Mouse (Mus musculus): ENCODE data around the gene H2afv. TPM values are rescaled to one million over a fixed set of nuclear protein-coding genes. Genes with fewer than 3 reads are reported as not detected.
A peak's percentile ranks its signal among the peaks of the same experiment; 100 is the strongest.
"Not testable (repeated sequence)": the region's sequence is repeated elsewhere in the genome, so short reads cannot be mapped to it uniquely, and the experiment has no call there.

H2afv gene
- polyA plus RNA-seq, 1 experiment from 2014 or later, result 824 TPM

GRCm38 (mm10) chr11:6465122-6465521 is 20.9 kb upstream of the H2afv start:
- Histone ChIP-seq H3K36me3 (peaks cover 32% of the 10 kb centered on the region), H3K27ac (no peak overlapping the region), H3K27me3 (no peaks in the 10 kb centered on the region), H3K4me3 (replicated peaks) (no peak overlapping the region), H3K9me3 (no peaks in the 10 kb centered on the region), H3K9ac (replicated peaks) (no peak overlapping the region), H3K4me2 (no peak overlapping the region), H3K4me1 (replicated peaks) (peaks cover 15% of the 10 kb centered on the region)
- 35% methylated on average over 4 of the region's 4 CpGs for WGBS
- ATAC-seq (ENCODE audit: insufficient number of reproducible peaks, insufficient read depth, low FRiP score, low TSS enrichment, low read depth), result no peak

DNA sequence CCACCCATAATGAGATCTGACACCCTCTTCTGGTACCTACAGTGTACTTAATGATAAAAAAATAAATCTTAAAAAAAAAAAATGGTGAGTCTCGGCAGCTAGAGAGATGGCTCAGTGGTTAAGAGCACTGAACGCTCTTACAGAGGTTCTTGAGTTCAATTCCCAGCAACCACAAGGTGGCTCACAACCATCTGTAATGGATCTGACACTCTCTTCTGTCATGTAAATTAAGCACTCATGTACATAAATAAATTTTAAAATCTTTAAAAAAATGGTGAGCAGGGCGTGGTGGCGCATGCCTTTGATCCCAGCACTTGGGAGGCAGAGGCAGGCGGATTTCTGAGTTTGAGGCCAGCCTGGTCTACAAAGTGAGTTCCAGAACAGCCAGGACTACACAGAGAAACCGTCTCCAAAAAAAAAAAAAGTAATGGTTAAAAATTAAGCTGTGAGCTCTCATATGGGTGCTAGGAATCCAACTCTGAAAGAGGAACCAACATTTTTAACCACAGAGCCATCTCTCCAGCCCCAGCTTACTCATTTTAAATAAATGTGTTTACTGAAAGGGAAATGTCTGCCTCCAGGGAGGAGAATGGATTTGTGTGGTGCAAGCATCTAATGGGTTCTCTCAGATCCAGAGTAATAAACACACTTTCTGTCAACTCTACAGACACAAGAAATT is 19.1 kb upstream of the H2afv start:
- no peak overlapping the region for H3K4me2 ChIP-seq
- H3K27me3 ChIP-seq, result no peaks in the 10 kb centered on the region
- no peak overlapping the region for H3K27ac ChIP-seq
- H3K36me3 ChIP-seq, result peaks cover 29% of the 10 kb centered on the region
- no peak for ATAC-seq (ENCODE audit: insufficient number of reproducible peaks, insufficient read depth, low FRiP score, low TSS enrichment, low read depth)
- no peak overlapping the region for H3K9ac ChIP-seq (replicated peaks)
- H3K4me1 ChIP-seq (replicated peaks), result peaks cover 4% of the 10 kb centered on the region
- H3K9me3 ChIP-seq, result no peaks in the 10 kb centered on the region
- WGBS, result 89% methylated on average over 6 of the region's 6 CpGs
- H3K4me3 ChIP-seq (replicated peaks), result no peak overlapping the region

DNA sequence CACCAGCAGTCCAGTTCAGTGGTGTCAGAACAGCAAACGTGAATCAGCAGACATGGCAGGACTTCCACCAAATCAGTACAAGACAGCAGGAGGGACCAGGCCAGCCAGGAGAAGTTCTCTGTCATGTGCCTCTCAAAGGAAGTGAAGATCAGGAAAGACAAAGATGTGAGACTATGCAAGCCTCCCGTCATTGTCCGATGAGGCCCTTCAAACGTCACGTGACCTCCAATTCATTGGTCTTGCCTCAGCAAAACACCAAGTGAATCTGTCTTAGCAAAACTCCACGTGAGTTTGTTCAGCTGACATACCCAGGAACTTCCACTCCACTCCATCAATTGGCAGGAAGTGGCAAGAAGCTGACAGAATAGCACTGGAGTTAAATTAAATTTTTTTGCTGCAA is 11.8 kb upstream of the H2afv start:
- WGBS, result 83% methylated on average over 6 of the region's 6 CpGs
- Histone ChIP-seq H3K4me1 (replicated peaks) (no peaks in the 10 kb centered on the region), H3K9ac (replicated peaks) (no peak overlapping the region), H3K9me3 (no peaks in the 10 kb centered on the region), H3K27me3 (no peaks in the 10 kb centered on the region), H3K4me3 (replicated peaks) (no peak overlapping the region), H3K4me2 (no peak overlapping the region), H3K36me3 (no peaks in the 10 kb centered on the region), H3K27ac (no peak overlapping the region)
- no peak for ATAC-seq (ENCODE audit: insufficient number of reproducible peaks, insufficient read depth, low FRiP score, low TSS enrichment, low read depth)

- H3K9me3 ChIP-seq; H3K36me3 ChIP-seq; ATAC-seq (ENCODE audit: insufficient number of reproducible peaks, insufficient read depth, low FRiP score, low TSS enrichment, low read depth); H3K27me3 ChIP-seq; H3K4me1 ChIP-seq (replicated peaks); H3K4me3 ChIP-seq (replicated peaks); H3K27ac ChIP-seq; H3K4me2 ChIP-seq; H3K9ac ChIP-seq (replicated peaks): not testable (repeated sequence)
- 92% methylated on average over 5 of the region's 5 CpGs for WGBS
These were observed 3.9 kb upstream of the H2afv start for GRCm38 (mm10) chr11:6448155-6448554.

- WGBS, result 93% methylated on average over 4 of the region's 4 CpGs
- no peaks in the 10 kb centered on the region; the same call in 1 of the 2 replicates for H3K4me1 ChIP-seq (replicated peaks)
- no peak overlapping the region for H3K4me3 ChIP-seq (replicated peaks)
- H3K27ac ChIP-seq, result no peak overlapping the region
- ATAC-seq (ENCODE audit: insufficient number of reproducible peaks, insufficient read depth, low FRiP score, low TSS enrichment, low read depth), result no peak
- no peaks in the 10 kb centered on the region for H3K9me3 ChIP-seq
- no peaks in the 10 kb centered on the region for H3K27me3 ChIP-seq
- H3K36me3 ChIP-seq, result no peaks in the 10 kb centered on the region
- H3K4me2 ChIP-seq, result no peak overlapping the region
- H3K9ac ChIP-seq (replicated peaks), result no peak overlapping the region
These were observed 3.2 kb upstream of the H2afv start for GRCm38 (mm10) chr11:6447493-6447892.

- H3K27ac ChIP-seq, result no peak overlapping the region
- H3K4me1 ChIP-seq (replicated peaks), result no peaks in the 10 kb centered on the region; the same call in 1 of the 2 replicates
- H3K4me2 ChIP-seq, result no peak overlapping the region
- ATAC-seq (ENCODE audit: insufficient number of reproducible peaks, insufficient read depth, low FRiP score, low TSS enrichment, low read depth), result no peak
- 88% methylated on average over 7 of the region's 7 CpGs for WGBS
- no peak overlapping the region for H3K4me3 ChIP-seq (replicated peaks)
- peaks cover 7% of the 10 kb centered on the region; the same call in 1 of the 2 replicates for H3K36me3 ChIP-seq
- no peak overlapping the region for H3K9ac ChIP-seq (replicated peaks)
- no peaks in the 10 kb centered on the region for H3K27me3 ChIP-seq
- no peaks in the 10 kb centered on the region for H3K9me3 ChIP-seq
These were observed 1.7 kb upstream of the H2afv start for GRCm38 (mm10) chr11:6445951-6446350.

DNA sequence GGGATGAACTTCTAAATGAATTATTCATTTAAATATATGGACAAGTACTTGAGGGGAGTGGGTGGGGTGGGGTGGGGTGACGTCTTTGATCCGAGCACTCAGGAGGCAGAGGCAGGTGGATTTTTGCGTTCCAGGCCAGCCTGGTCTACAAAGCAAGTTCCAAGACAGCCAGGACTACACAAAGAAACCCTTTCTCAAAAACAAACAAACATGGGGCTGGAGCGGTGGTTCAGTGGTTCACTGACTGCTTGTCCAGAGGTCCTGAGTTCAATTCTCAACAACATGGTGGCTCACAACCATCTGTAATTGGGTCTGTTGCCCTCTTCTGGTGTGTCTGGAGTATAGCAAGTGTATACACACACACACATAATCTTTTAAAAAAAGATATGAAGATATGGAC is 1.2 kb upstream of the H2afv start:
- Histone ChIP-seq H3K27ac (no peak overlapping the region), H3K4me3 (replicated peaks) (no peak overlapping the region), H3K9ac (replicated peaks) (no peak overlapping the region), H3K9me3 (no peaks in the 10 kb centered on the region), H3K4me1 (replicated peaks) (no peaks in the 10 kb centered on the region; the same call in 1 of the 2 replicates), H3K27me3 (no peaks in the 10 kb centered on the region), H3K36me3 (peaks cover 11% of the 10 kb centered on the region; the same call in 1 of the 2 replicates), H3K4me2 (no peak overlapping the region)
- ATAC-seq (ENCODE audit: insufficient number of reproducible peaks, insufficient read depth, low FRiP score, low TSS enrichment, low read depth), result no peak
- 90% methylated on average over 4 of the region's 4 CpGs for WGBS

- peaks cover 13% of the 10 kb centered on the region for H3K36me3 ChIP-seq
- H3K4me1 ChIP-seq (replicated peaks), result no peaks in the 10 kb centered on the region; the same call in 1 of the 2 replicates
- peak overlapping the region; percentile 70 for H3K4me3 ChIP-seq (replicated peaks)
- no peak for ATAC-seq (ENCODE audit: insufficient number of reproducible peaks, insufficient read depth, low FRiP score, low TSS enrichment, low read depth)
- H3K27me3 ChIP-seq, result no peaks in the 10 kb centered on the region
- WGBS, result 1% methylated on average over 10 of the region's 10 CpGs
- peak overlapping the region; percentile 81 for H3K4me2 ChIP-seq
- H3K27ac ChIP-seq, result peak overlapping the region; percentile 97
- H3K9me3 ChIP-seq, result no peaks in the 10 kb centered on the region
- H3K9ac ChIP-seq (replicated peaks), result peak overlapping the region; percentile 89
These were observed 541 bp downstream of the H2afv start for GRCm38 (mm10) chr11:6443727-6444076.

- Histone ChIP-seq H3K27me3 (no peaks in the 10 kb centered on the region), H3K4me1 (replicated peaks) (no peaks in the 10 kb centered on the region; the same call in 1 of the 2 replicates), H3K4me2 (peak overlapping the region; percentile 81), H3K9ac (replicated peaks) (peak overlapping the region; percentile 89), H3K9me3 (no peaks in the 10 kb centered on the region), H3K4me3 (replicated peaks) (peak overlapping the region; percentile 70), H3K36me3 (peaks cover 19% of the 10 kb centered on the region), H3K27ac (no peak overlapping the region; the same call in 1 of the 2 replicates)
- whole genome bisulfite sequencing, result 63% methylated on average over 4 of the region's 4 CpGs
- no peak for ATAC-seq (ENCODE audit: insufficient number of reproducible peaks, insufficient read depth, low FRiP score, low TSS enrichment, low read depth)
These were observed 1.1 kb downstream of the H2afv start for GRCm38 (mm10) chr11:6443102-6443501.

GRCm38 (mm10) chr11:6442566-6442965 is 1.7 kb downstream of the H2afv start:
- H3K9me3 ChIP-seq, result no peaks in the 10 kb centered on the region
- WGBS, result 94% methylated on average over 4 of the region's 4 CpGs
- ATAC-seq (ENCODE audit: insufficient number of reproducible peaks, insufficient read depth, low FRiP score, low TSS enrichment, low read depth), result no peak
- no peak overlapping the region for H3K9ac ChIP-seq (replicated peaks)
- H3K4me3 ChIP-seq (replicated peaks), result no peak overlapping the region
- H3K4me1 ChIP-seq (replicated peaks), result no peaks in the 10 kb centered on the region; the same call in 1 of the 2 replicates
- H3K27ac ChIP-seq, result no peak overlapping the region
- H3K27me3 ChIP-seq, result no peaks in the 10 kb centered on the region
- H3K4me2 ChIP-seq, result no peak overlapping the region
- H3K36me3 ChIP-seq, result peaks cover 25% of the 10 kb centered on the region

DNA sequence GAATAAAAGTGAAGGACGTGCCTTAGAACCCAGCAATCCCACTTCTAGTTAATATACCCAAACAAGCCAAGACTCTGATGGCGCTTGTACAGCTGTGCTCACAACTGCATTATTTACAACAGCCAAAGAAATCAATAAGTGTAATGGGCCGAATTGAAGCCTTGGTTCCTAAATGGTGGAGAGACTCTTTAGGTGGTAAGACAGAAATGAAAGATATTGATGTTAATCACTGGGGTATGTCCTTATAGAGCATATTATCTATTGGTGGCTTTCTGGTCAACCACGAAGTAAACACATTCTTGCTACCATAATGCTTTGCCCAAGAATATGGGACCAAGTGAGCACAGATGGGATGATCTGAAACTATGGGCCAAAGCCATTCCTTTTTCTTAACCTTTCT is 4.1 kb downstream of the H2afv start:
- 96% methylated on average over 4 of the region's 4 CpGs for WGBS
- no peaks in the 10 kb centered on the region for H3K27me3 ChIP-seq
- no peaks in the 10 kb centered on the region; the same call in 1 of the 2 replicates for H3K4me1 ChIP-seq (replicated peaks)
- no peak overlapping the region for H3K27ac ChIP-seq
- H3K4me3 ChIP-seq (replicated peaks), result no peak overlapping the region
- H3K4me2 ChIP-seq, result no peak overlapping the region
- H3K36me3 ChIP-seq, result peaks cover 48% of the 10 kb centered on the region
- H3K9ac ChIP-seq (replicated peaks), result no peak overlapping the region
- no peak for ATAC-seq (ENCODE audit: insufficient number of reproducible peaks, insufficient read depth, low FRiP score, low TSS enrichment, low read depth)
- H3K9me3 ChIP-seq, result no peaks in the 10 kb centered on the region

DNA sequence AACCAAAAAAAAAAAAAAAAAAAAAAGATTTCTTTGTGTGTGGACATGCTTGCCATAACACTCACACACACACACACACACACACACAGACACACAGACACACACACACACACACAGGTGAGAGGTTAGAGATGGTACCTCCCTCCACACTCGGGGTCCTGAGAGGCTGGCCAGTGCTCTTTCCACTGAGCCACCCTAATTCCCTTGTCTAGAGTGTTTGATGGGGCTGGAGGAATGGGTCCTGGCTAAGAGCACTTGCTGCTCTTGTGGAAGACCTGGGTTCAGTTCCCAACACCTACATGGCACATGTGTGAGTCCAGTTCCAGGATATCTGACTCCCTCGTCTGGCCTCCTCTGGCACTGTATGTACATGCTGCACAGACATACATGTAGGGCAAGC is 6.6 kb downstream of the H2afv start:
- ATAC-seq (ENCODE audit: insufficient number of reproducible peaks, insufficient read depth, low FRiP score, low TSS enrichment, low read depth), result no peak

More for the DNA sequence above, 6.6 kb downstream of the H2afv start:
- Histone ChIP-seq H3K4me2 (no peak overlapping the region), H3K27me3 (no peaks in the 10 kb centered on the region), H3K4me1 (replicated peaks) (no peaks in the 10 kb centered on the region), H3K4me3 (replicated peaks) (no peak overlapping the region), H3K27ac (no peak overlapping the region), H3K9ac (replicated peaks) (no peak overlapping the region), H3K36me3 (peaks cover 73% of the 10 kb centered on the region), H3K9me3 (no peaks in the 10 kb centered on the region)
- 86% methylated on average over 2 of the region's 2 CpGs for WGBS

All from limb, embryonic 12.5 days (tissue).